Mouse (Mus musculus) neutrophil, adult 59 days (primary cell): ENCODE results near the gene Btbd35f3. TPM values are rescaled to one million over a fixed set of nuclear protein-coding genes. Genes with fewer than 3 reads are reported as not detected.

ENCODE experiments used
- total RNA-seq, 2 experiments: library from RNA; stranded (reverse); gene quantifications; 1 replicate in 1 of 2; 2 replicates in 1 of 2; pipeline ENCODE4 v1.2.4; 2023

Gene Btbd35f3
- not detected for total RNA-seq

GRCm38 (mm10) chrX:4037374-4037773 lies at the start of gene Btbd35f3:
TSS of gene Btbd35f3 (plus strand) at chrX:4037674.

Other genes starting within 250 kb of the Btbd35f3 start
- gene Btbd35f16, start 80.7 kb upstream of the Btbd35f3 start, total RNA-seq = not detected
- not detected for gene Btbd35f28, start 158.9 kb downstream of the Btbd35f3 start, total RNA-seq